Mouse (Mus musculus) forebrain, embryonic 15.5 days (tissue): ENCODE measurements around the gene Ccdc106. TPM values are rescaled to one million over a fixed set of nuclear protein-coding genes. Genes with fewer than 3 reads are reported as not detected.
A peak's percentile ranks its signal among the peaks of the same experiment; 100 is the strongest.
"Not testable (repeated sequence)": the region's sequence is repeated elsewhere in the genome, so short reads cannot be mapped to it uniquely, and the experiment has no call there.

Source experiments
- ATAC-seq: fragments of 200-750 bp; cut with Nextera tagmentation; replicated peaks from 2 replicates; pipeline ENCODE4 v1.8.0; 2017; ENCODE audit warnings: mild to moderate bottlenecking, moderate TSS enrichment, moderate library complexity
- H3K27ac ChIP-seq: fragments of 300-500 bp; sonication (generic); replicated peaks from 2 replicates; pipeline ENCODE4 v1.5.1; 2015; ENCODE audit warnings: mild to moderate bottlenecking, inconsistent platforms
- H3K27me3 ChIP-seq: fragments of 300-500 bp; sonication (generic); 2 replicates; pipeline ENCODE4 v1.6.1; 2015; ENCODE audit warnings: inconsistent platforms
- H3K36me3 ChIP-seq: fragments of 300-500 bp; sonication (generic); 2 replicates; pipeline ENCODE4 v1.6.1; 2015; ENCODE audit warnings: mild to moderate bottlenecking, inconsistent platforms
- H3K4me1 ChIP-seq: fragments of 300-500 bp; sonication (generic); 2 replicates; pipeline ENCODE4 v1.6.1; 2015; ENCODE audit warnings: inconsistent platforms
- H3K4me2 ChIP-seq: fragments of 300-500 bp; sonication (generic); replicated peaks from 2 replicates; pipeline ENCODE4 v1.6.1; 2015; ENCODE audit warnings: mild to moderate bottlenecking, inconsistent platforms
- H3K4me3 ChIP-seq: fragments of 300-500 bp; sonication (generic); 2 replicates; pipeline ENCODE4 v1.5.1; 2015; ENCODE audit warnings: mild to moderate bottlenecking, inconsistent platforms
- H3K9ac ChIP-seq: fragments of 300-500 bp; sonication (generic); replicated peaks from 2 replicates; pipeline ENCODE4 v1.6.1; 2015; ENCODE audit warnings: mild to moderate bottlenecking, inconsistent platforms
- H3K9me3 ChIP-seq: fragments of 300-500 bp; sonication (generic); 2 replicates; pipeline ENCODE4 v1.6.1; 2016; ENCODE audit warnings: inconsistent platforms
- WGBS: fragments of 180-500 bp; shearing (Covaris S2); methylation state at CpG from one replicate; pipeline ENCODE4 v1.1.7; 2015; ENCODE audit warnings: mixed read lengths; 5-methylcytosine and 5-hydroxymethylcytosine counted together
- polyA plus RNA-seq: library from polyadenylated mRNA; unstranded; fragments of >200 nt; fragmentation: Nextera tagmentation; extraction: Ambion mirVana; gene quantifications from 2 replicates; pipeline ENCODE4 v1.2.1, GENCODE M21; 2015

Ccdc106 gene
- polyA plus RNA-seq, 1 experiment from 2014 or later, result 45.8 TPM

GRCm38 (mm10) chr7:5017352-5017751 is 3.0 kb upstream of the Ccdc106 start:
- 95% methylated on average over 16 of the region's 16 CpGs for WGBS
- no peak overlapping the region for H3K27ac ChIP-seq

DNA sequence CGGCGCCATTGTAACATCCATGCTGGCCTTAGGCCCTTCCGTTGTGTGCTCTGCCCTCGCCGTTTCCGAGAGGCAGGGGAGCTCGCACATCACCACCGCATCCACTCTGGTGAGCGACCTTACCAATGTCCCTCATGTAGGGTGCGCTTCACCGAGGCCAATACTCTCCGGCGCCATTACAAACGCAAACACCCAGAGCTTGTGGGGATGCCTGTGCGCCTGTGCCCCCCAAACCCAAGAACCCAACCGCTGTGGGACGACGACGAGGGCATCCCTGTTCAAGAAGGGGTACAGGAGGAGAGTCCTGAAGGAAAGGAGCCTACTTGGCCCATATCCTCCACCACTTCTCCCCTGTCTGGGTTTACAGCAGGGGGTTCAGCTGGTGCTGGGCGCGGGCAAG is 2.4 kb upstream of the Ccdc106 start:
- H3K9me3 ChIP-seq, result no peaks in the 10 kb centered on the region
- no peak for ATAC-seq
- no peak overlapping the region for H3K9ac ChIP-seq
- peaks cover 34% of the 10 kb centered on the region for H3K4me1 ChIP-seq
- H3K36me3 ChIP-seq, result peaks cover 6% of the 10 kb centered on the region; the same call in 1 of the 2 replicates
- no peak overlapping the region for H3K4me2 ChIP-seq
- 99% methylated on average over 21 of the region's 21 CpGs for WGBS
- no peak overlapping the region for H3K4me3 ChIP-seq
- no peak overlapping the region for H3K27ac ChIP-seq
- no peaks in the 10 kb centered on the region for H3K27me3 ChIP-seq

More at GRCm38 (mm10) chr7:5017352-5017751, 3.0 kb upstream of the Ccdc106 start:
- H3K4me3 ChIP-seq, result no peak overlapping the region
- H3K27me3 ChIP-seq, result no peaks in the 10 kb centered on the region
- H3K4me2 ChIP-seq, result no peak overlapping the region
- peaks cover 34% of the 10 kb centered on the region for H3K4me1 ChIP-seq
- H3K9ac ChIP-seq, result no peak overlapping the region
- ATAC-seq, result no peak
- no peaks in the 10 kb centered on the region for H3K9me3 ChIP-seq
- H3K36me3 ChIP-seq, result peaks cover 4% of the 10 kb centered on the region

DNA sequence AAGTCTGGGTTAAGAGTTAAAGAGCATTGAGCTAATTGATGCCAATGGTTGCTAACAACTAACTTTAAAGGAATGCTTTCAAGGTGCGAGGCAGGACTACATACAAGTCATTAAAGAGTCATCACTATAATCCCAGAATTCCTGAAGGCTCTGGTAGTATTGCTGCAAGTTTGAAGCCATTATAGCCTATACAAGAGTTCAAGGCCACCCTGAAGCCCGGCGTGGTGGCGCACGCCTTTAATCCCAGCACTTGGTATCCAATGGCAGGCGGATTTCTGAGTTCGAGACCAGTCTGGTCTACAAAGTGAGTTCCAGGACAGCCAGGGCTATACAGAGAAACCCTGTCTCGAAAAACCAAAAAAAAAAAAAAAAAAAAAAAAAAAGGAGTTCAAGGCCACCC is 777 bp upstream of the Ccdc106 start:
- Histone ChIP-seq H3K27ac (peak overlapping the region; percentile 94), H3K36me3 (peaks cover 20% of the 10 kb centered on the region), H3K4me1 (peaks cover 24% of the 10 kb centered on the region), H3K4me2 (peak overlapping the region; percentile 76), H3K9ac (peak overlapping the region; percentile 52; the same call in 1 of the 2 replicates), H3K4me3 (peak overlapping the region; percentile 72)
- not testable (repeated sequence) for H3K9me3 ChIP-seq, ATAC-seq, H3K27me3 ChIP-seq
- WGBS, result 24% methylated on average over 8 of the region's 8 CpGs

- WGBS, result 0% methylated on average over 13 of the region's 15 CpGs
- H3K9ac ChIP-seq, result peak overlapping the region; percentile 87
- peaks cover 27% of the 10 kb centered on the region for H3K36me3 ChIP-seq
- H3K9me3 ChIP-seq, result no peaks in the 10 kb centered on the region
- H3K27ac ChIP-seq, result peak overlapping the region; percentile 94
- no peaks in the 10 kb centered on the region for H3K27me3 ChIP-seq
- peak overlapping the region; percentile 72 for H3K4me3 ChIP-seq
- H3K4me1 ChIP-seq, result peaks cover 24% of the 10 kb centered on the region
- H3K4me2 ChIP-seq, result peak overlapping the region; percentile 76
- peak; percentile 64 for ATAC-seq
Observed at GRCm38 (mm10) chr7:5020685-5021084, 332 bp downstream of the Ccdc106 start.

DNA sequence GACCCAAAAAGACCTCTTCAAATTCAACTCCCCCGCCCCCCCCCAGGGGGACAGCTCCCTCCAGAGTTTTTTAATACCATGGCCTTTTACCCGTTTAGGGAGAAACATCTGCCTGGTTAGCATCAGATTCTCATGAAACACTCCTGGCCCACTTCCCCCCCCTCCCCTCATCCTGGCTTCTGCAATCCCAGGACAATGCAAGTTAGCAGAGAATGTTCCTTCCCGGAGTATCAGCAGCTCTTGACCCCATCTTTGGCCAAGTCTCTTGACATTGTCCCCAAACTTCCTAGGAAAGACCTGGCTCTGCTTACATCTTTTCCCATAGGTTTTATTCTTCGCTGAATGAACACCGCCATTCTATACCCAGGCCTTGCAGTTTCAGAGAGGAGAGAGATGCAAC is 844 bp downstream of the Ccdc106 start:
- WGBS, result 48% methylated on average over 5 of the region's 5 CpGs
- ATAC-seq, result no peak
- peaks cover 27% of the 10 kb centered on the region for H3K36me3 ChIP-seq
- peak overlapping the region; percentile 72 for H3K4me3 ChIP-seq
- peak overlapping the region; percentile 76 for H3K4me2 ChIP-seq
- peak overlapping the region; percentile 87 for H3K9ac ChIP-seq
- H3K9me3 ChIP-seq, result no peaks in the 10 kb centered on the region
- peaks cover 19% of the 10 kb centered on the region for H3K4me1 ChIP-seq
- H3K27ac ChIP-seq, result 0 out of 2 replicates have a peak overlapping the region, but pooled peaks have one; percentile 94
- H3K27me3 ChIP-seq, result no peaks in the 10 kb centered on the region

GRCm38 (mm10) chr7:5029543-5029942 is 9.2 kb downstream of the Ccdc106 start:
- 95% methylated on average over 22 of the region's 22 CpGs for WGBS
- ATAC-seq, result no peak
- no peak overlapping the region for H3K4me2 ChIP-seq
- no peak overlapping the region for H3K9ac ChIP-seq
- no peaks in the 10 kb centered on the region for H3K27me3 ChIP-seq
- H3K27ac ChIP-seq, result no peak overlapping the region
- H3K4me3 ChIP-seq, result no peak overlapping the region
- H3K4me1 ChIP-seq, result no peaks in the 10 kb centered on the region
- no peaks in the 10 kb centered on the region for H3K9me3 ChIP-seq
- H3K36me3 ChIP-seq, result peaks cover 66% of the 10 kb centered on the region

DNA sequence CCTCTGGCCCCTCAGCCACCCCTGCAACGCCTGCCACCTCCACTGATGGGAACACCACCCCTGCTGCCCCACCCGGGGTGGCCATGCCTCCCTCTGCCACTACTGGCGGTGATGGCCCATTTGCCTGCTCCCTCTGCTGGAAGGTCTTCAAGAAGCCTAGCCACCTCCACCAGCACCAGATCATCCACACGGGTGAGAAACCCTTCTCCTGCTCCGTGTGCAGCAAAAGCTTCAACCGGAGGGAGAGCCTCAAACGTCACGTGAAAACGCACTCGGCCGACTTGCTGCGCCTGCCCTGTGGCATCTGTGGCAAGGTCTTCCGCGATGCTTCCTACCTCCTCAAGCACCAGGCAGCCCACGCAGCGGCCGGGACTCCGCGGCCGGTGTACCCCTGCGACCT is 9.6 kb downstream of the Ccdc106 start:
- H3K27ac ChIP-seq, result no peak overlapping the region
- no peaks in the 10 kb centered on the region for H3K4me1 ChIP-seq
- no peak overlapping the region for H3K9ac ChIP-seq
- no peak overlapping the region for H3K4me3 ChIP-seq
- WGBS, result 95% methylated on average over 21 of the region's 21 CpGs
- H3K27me3 ChIP-seq, result no peaks in the 10 kb centered on the region
- no peak overlapping the region for H3K4me2 ChIP-seq
- H3K36me3 ChIP-seq, result peaks cover 66% of the 10 kb centered on the region
- H3K9me3 ChIP-seq, result no peaks in the 10 kb centered on the region
- ATAC-seq, result no peak

GRCm38 (mm10) chr7:5030554-5031275 is 10.4 kb downstream of the Ccdc106 start:
- no peak overlapping the region for H3K9ac ChIP-seq
- H3K36me3 ChIP-seq, result peaks cover 71% of the 10 kb centered on the region
- ATAC-seq, result no peak
- no peak overlapping the region for H3K4me3 ChIP-seq
- no peaks in the 10 kb centered on the region for H3K27me3 ChIP-seq
- 88% methylated on average over 63 of the region's 63 CpGs for WGBS
- H3K4me2 ChIP-seq, result no peak overlapping the region
- H3K4me1 ChIP-seq, result no peaks in the 10 kb centered on the region
- H3K27ac ChIP-seq, result no peak overlapping the region
- H3K9me3 ChIP-seq, result no peaks in the 10 kb centered on the region

DNA sequence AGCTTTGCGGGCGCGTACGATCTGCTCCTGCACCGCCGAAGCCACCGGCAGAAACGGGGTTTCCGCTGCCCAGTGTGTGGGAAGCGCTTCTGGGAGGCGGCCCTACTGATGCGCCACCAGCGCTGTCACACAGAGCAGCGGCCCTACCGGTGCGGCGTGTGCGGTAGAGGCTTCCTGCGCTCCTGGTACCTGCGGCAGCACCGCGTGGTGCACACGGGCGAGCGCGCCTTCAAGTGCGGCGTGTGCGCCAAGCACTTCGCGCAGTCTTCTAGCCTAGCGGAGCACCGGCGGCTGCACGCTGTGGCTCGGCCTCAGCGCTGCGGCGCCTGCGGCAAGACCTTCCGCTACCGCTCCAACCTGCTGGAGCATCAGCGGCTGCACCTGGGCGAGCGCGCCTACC is 11.1 kb downstream of the Ccdc106 start:
- Histone ChIP-seq H3K27ac (no peak overlapping the region), H3K36me3 (peaks cover 79% of the 10 kb centered on the region), H3K9me3 (no peaks in the 10 kb centered on the region), H3K4me2 (no peak overlapping the region), H3K4me3 (no peak overlapping the region), H3K27me3 (no peaks in the 10 kb centered on the region), H3K4me1 (no peaks in the 10 kb centered on the region), H3K9ac (no peak overlapping the region)
- 83% methylated on average over 46 of the region's 46 CpGs for WGBS
- no peak for ATAC-seq

DNA sequence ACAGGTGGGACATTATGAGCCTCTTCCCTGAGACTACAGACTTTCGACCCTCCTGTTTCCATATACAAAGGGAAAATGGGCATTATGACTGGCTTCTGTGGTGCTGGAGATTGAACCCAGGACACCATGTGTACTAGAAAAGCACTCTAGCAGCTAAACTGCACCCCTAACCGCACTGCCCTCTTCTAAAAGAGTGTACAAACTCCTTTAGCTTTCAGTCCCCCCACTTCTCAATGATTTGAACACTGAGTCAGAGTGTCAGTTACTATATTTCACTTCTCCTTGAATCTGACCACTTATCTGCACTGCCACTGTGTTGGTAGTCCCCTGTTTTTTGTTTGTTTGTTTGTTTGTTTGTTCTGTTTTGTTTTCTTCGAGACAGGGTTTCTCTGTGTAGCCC is 13.5 kb downstream of the Ccdc106 start, which contains the start of gene 4632433K11Rik:
Gene 4632433K11Rik (plus strand): TSS at position 301 of the 400 bp plus-strand sequence.
- peaks cover 11% of the 10 kb centered on the region for H3K4me1 ChIP-seq
- H3K9me3 ChIP-seq, result no peaks in the 10 kb centered on the region
- no peak within 1 kb of the TSS for H3K9ac ChIP-seq
- 92% methylated on average over 3 of the region's 3 CpGs for WGBS
- H3K27ac ChIP-seq, result no peak within 1 kb of the TSS
- peaks cover 75% of the 10 kb centered on the region for H3K36me3 ChIP-seq
- no peak within 1 kb of the TSS for H3K4me2 ChIP-seq
- no peak for ATAC-seq
- no peak within 1 kb of the TSS for H3K4me3 ChIP-seq
- no peaks in the 10 kb centered on the region for H3K27me3 ChIP-seq

DNA sequence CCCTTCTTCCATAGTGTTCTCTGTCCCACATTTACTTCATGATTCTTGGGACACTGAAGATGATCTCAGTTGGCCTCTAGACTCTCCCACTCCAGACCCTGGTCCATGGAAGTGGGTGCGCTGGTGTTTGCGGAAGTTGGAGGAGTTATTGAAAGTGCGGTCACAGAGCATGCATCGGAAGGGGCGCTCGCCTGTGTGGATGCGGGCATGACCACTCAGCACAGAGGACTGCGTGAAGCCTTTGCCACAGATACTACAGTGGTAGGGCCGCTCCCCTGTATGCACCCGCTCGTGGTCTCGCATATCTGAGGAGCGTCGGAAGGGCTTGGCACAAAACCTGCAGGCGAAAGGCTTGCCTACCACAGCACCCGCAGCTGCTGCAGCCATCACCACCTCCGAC is 15.3 kb downstream of the Ccdc106 start:
- Histone ChIP-seq H3K36me3 (peaks cover 57% of the 10 kb centered on the region), H3K4me3 (no peak overlapping the region), H3K27me3 (no peaks in the 10 kb centered on the region), H3K4me2 (no peak overlapping the region), H3K9ac (no peak overlapping the region), H3K4me1 (peaks cover 22% of the 10 kb centered on the region), H3K27ac (no peak overlapping the region), H3K9me3 (no peaks in the 10 kb centered on the region)
- ATAC-seq, result no peak
- 98% methylated on average over 17 of the region's 17 CpGs for WGBS

DNA sequence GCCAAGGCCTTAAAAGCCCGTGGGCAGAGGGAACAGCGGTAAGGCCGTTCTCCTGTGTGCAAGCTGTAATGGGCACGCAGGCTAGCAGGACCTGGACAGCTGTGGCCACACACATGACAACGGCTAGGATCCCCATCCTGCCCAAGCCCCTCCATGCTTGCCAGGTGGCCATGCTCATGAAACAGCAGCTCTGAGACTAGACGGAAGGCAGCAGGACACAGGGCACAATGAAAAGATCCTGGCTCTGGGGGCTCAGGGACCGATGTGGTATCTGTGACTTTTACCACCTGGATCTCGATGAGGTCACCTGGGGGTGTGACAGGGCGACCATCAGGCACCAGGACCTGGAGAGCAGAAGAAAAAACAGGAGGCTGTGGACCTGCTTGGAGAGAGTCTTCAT is 15.8 kb downstream of the Ccdc106 start:
- H3K36me3 ChIP-seq, result peaks cover 51% of the 10 kb centered on the region
- no peak overlapping the region for H3K9ac ChIP-seq
- no peaks in the 10 kb centered on the region for H3K9me3 ChIP-seq
- H3K27me3 ChIP-seq, result no peaks in the 10 kb centered on the region
- no peak for ATAC-seq
- no peak overlapping the region for H3K27ac ChIP-seq
- no peak overlapping the region for H3K4me2 ChIP-seq
- 95% methylated on average over 9 of the region's 9 CpGs for WGBS
- peaks cover 22% of the 10 kb centered on the region for H3K4me1 ChIP-seq
- H3K4me3 ChIP-seq, result no peak overlapping the region

GRCm38 (mm10) chr7:5037026-5037425 is 16.7 kb downstream of the Ccdc106 start:
- 93% methylated on average over 7 of the region's 7 CpGs for WGBS
- H3K9ac ChIP-seq, result no peak overlapping the region
- no peaks in the 10 kb centered on the region for H3K27me3 ChIP-seq
- no peak overlapping the region for H3K4me3 ChIP-seq
- peaks cover 22% of the 10 kb centered on the region for H3K4me1 ChIP-seq
- no peak for ATAC-seq
- H3K4me2 ChIP-seq, result no peak overlapping the region
- peaks cover 43% of the 10 kb centered on the region for H3K36me3 ChIP-seq
- no peaks in the 10 kb centered on the region for H3K9me3 ChIP-seq
- H3K27ac ChIP-seq, result no peak overlapping the region
